Mouse (Mus musculus): ENCODE data around the gene Psg17.

GRCm38 (mm10) chr7:18799129-18799528, 22.3 kb downstream of the Psg17 start:
- no peak for TF ChIP-seq POLR2A (IDR thresholded peaks at IDR 0.05; ENCODE audit: insufficient read length, low read depth)
- no peak for TF ChIP-seq TCF12 (IDR thresholded peaks at IDR 0.05; ENCODE audit: insufficient read depth, poor library complexity, severe bottlenecking)
- TF ChIP-seq E2F4 (IDR thresholded peaks at IDR 0.05; ENCODE audit: insufficient read depth), result no peak
- no peak for TF ChIP-seq MYOD1 (IDR thresholded peaks at IDR 0.05; ENCODE audit: control insufficient read depth in 1 of 3, insufficient read length in 2 of 3, low read depth in 2 of 3)
- no peak for TF ChIP-seq USF1 (IDR thresholded peaks at IDR 0.05; ENCODE audit: low read depth)
- no peak for TF ChIP-seq TCF3 (IDR thresholded peaks at IDR 0.05; ENCODE audit: insufficient read length, low read depth)
- no peak for TF ChIP-seq CEBPB (IDR thresholded peaks at IDR 0.05; ENCODE audit: insufficient read depth, poor library complexity, severe bottlenecking)
- TF ChIP-seq POLR2AphosphoS2 (IDR thresholded peaks at IDR 0.05; ENCODE audit: insufficient read length, low read depth), result no peak
